Mouse (Mus musculus) heart, embryonic 11.5 days (tissue): Measurements from ENCODE around the gene Fastkd1. TPM values are rescaled to one million over a fixed set of nuclear protein-coding genes. Genes with fewer than 3 reads are reported as not detected.
A peak's percentile ranks its signal among the peaks of the same experiment; 100 is the strongest.

ENCODE experiments used
- ATAC-seq: fragments of 200-750 bp; cut with Nextera tagmentation; replicated peaks from 2 replicates; pipeline ENCODE4 v1.8.0; 2017; ENCODE audit warnings: moderate library complexity; ENCODE audit not compliant: insufficient number of reproducible peaks, low FRiP score, low TSS enrichment
- H3K27ac ChIP-seq: fragments of 300-500 bp; sonication (generic); 2 replicates; pipeline ENCODE4 v1.5.1; 2014; ENCODE audit warnings: mild to moderate bottlenecking, low read depth, low read length
- H3K27me3 ChIP-seq: fragments of 300-500 bp; sonication (generic); 2 replicates; pipeline ENCODE4 v1.6.1; 2014; ENCODE audit warnings: mild to moderate bottlenecking, low read length, mixed read lengths; ENCODE audit not compliant: control insufficient read depth, insufficient read depth
- H3K36me3 ChIP-seq: fragments of 300-500 bp; sonication (generic); 2 replicates; pipeline ENCODE4 v1.6.1; 2014; ENCODE audit warnings: mild to moderate bottlenecking, low read length, moderate library complexity, mixed read lengths; ENCODE audit not compliant: control insufficient read depth, insufficient read depth
- H3K4me1 ChIP-seq: fragments of 300-500 bp; sonication (generic); 2 replicates; pipeline ENCODE4 v1.6.1; 2014; ENCODE audit warnings: low read length; ENCODE audit not compliant: control insufficient read depth, insufficient read depth
- H3K4me2 ChIP-seq: fragments of 300-500 bp; sonication (generic); 2 replicates; pipeline ENCODE4 v1.6.1; 2014; ENCODE audit warnings: mild to moderate bottlenecking, moderate library complexity
- H3K4me3 ChIP-seq: fragments of 300-500 bp; sonication (generic); 2 replicates; pipeline ENCODE4 v1.5.1; 2014; ENCODE audit warnings: low read depth, low read length
- H3K9ac ChIP-seq: fragments of 300-500 bp; sonication (generic); 2 replicates; pipeline ENCODE4 v1.6.1; 2014; ENCODE audit warnings: mild to moderate bottlenecking, low read depth, low read length, moderate library complexity
- H3K9me3 ChIP-seq: fragments of 300-500 bp; sonication (generic); replicated peaks from 2 replicates; pipeline ENCODE4 v1.6.1; 2016; ENCODE audit warnings: low read length; ENCODE audit not compliant: control insufficient read depth
- WGBS: fragments of 180-500 bp; shearing (Covaris S2); extraction: QIAGEN DNeasy Blood & Tissue Kit; methylation state at CpG from one replicate; pipeline ENCODE4 v1.1.7; 2014; ENCODE audit not compliant: insufficient replicate concordance; 5-methylcytosine and 5-hydroxymethylcytosine counted together
- polyA plus RNA-seq: library from polyadenylated mRNA; unstranded; fragments of >200 nt; fragmentation: Nextera tagmentation; extraction: Ambion mirVana; gene quantifications from 2 replicates; pipeline ENCODE4 v1.2.1, GENCODE M21; 2014

Fastkd1 gene
- polyA plus RNA-seq, 1 experiment from 2014 or later, result 23.5 TPM

DNA sequence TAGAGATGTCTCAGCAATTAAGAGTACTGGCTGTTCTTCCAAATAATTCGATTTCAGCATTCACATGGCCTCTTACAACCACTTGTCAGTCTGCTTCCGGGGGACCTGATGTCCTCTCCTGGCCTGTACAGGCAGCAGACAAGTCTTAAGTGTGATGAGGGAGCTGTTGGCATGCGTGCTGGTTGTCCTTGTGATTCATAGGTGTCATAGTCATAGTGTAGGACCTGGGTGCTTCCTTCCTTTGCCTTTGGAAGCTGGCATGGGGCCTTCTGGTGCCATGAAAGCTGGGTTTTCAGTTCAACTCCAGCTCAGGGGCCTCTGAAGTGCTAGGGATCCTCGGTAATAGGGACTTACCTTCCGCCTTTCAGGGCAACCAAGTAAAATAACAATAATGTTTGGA, 810 bp upstream of the Fastkd1 start:
- no peaks in the 10 kb centered on the region; the same call in 1 of the 2 replicates for H3K36me3 ChIP-seq
- H3K4me1 ChIP-seq, result no peaks in the 10 kb centered on the region
- WGBS, result 69% methylated on average over 5 of the region's 5 CpGs
- H3K4me3 ChIP-seq, result no peak overlapping the region
- no peak overlapping the region for H3K4me2 ChIP-seq
- H3K9me3 ChIP-seq, result no peaks in the 10 kb centered on the region
- H3K27ac ChIP-seq, result no peak overlapping the region
- no peak for ATAC-seq
- no peak overlapping the region for H3K9ac ChIP-seq
- no peaks in the 10 kb centered on the region for H3K27me3 ChIP-seq

DNA sequence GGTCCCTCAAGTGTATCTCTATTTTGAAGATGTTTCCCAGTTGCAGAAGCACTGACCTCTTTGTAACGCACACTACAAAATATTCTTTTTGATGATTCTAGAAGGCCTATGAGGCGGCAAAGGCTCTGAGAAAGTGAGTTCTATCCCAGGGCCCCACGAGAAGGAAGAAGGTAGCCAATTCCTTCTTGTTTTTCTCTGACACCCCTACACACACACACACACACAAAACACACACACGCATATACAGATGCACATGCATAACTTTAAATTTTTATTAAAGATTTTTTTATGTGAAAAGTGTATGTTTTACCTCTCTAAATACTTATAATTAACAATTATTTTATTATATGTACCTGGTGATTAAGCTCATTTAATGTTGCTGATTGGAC, 304 bp upstream of the Fastkd1 start:
- Histone ChIP-seq H3K27me3 (no peaks in the 10 kb centered on the region), H3K27ac (no peak overlapping the region), H3K9ac (peak overlapping the region; percentile 89; the same call in 1 of the 2 replicates), H3K36me3 (no peaks in the 10 kb centered on the region; the same call in 1 of the 2 replicates), H3K4me3 (peak overlapping the region; percentile 90), H3K4me2 (peak overlapping the region; percentile 78), H3K9me3 (no peaks in the 10 kb centered on the region), H3K4me1 (no peaks in the 10 kb centered on the region)
- WGBS, result 37% methylated on average over 4 of the region's 4 CpGs
- no peak for ATAC-seq

GRCm38 (mm10) chr2:69712171-69712570, 1.1 kb downstream of the Fastkd1 start:
- Histone ChIP-seq H3K27me3 (no peaks in the 10 kb centered on the region), H3K9ac (no peak overlapping the region), H3K36me3 (no peaks in the 10 kb centered on the region; the same call in 1 of the 2 replicates), H3K4me1 (no peaks in the 10 kb centered on the region), H3K27ac (no peak overlapping the region), H3K4me3 (peak overlapping the region; percentile 90; the same call in 1 of the 2 replicates), H3K4me2 (no peak overlapping the region), H3K9me3 (no peaks in the 10 kb centered on the region)
- 91% methylated on average over 14 of the region's 14 CpGs for WGBS
- ATAC-seq, result no peak

- no peak overlapping the region for H3K9ac ChIP-seq
- H3K4me1 ChIP-seq, result no peaks in the 10 kb centered on the region
- H3K9me3 ChIP-seq, result no peaks in the 10 kb centered on the region
- peaks cover 15% of the 10 kb centered on the region for H3K36me3 ChIP-seq
- H3K4me3 ChIP-seq, result no peak overlapping the region
- no peak for ATAC-seq
- no peak overlapping the region for H3K27ac ChIP-seq
- no peaks in the 10 kb centered on the region for H3K27me3 ChIP-seq
- no peak overlapping the region for H3K4me2 ChIP-seq
- WGBS, result 93% methylated on average over 8 of the region's 8 CpGs
Observed at GRCm38 (mm10) chr2:69700446-69700845, 12.9 kb downstream of the Fastkd1 start.

- WGBS, result 89% methylated on average over 11 of the region's 11 CpGs
- Histone ChIP-seq H3K27me3 (no peaks in the 10 kb centered on the region), H3K27ac (no peak overlapping the region), H3K4me3 (no peak overlapping the region), H3K9me3 (0 out of 2 replicates have a peak, but pooled peaks cover 3% of the 10 kb centered on the region), H3K4me1 (no peaks in the 10 kb centered on the region), H3K9ac (no peak overlapping the region), H3K36me3 (peaks cover 26% of the 10 kb centered on the region), H3K4me2 (no peak overlapping the region)
- ATAC-seq, result no peak
Observed at GRCm38 (mm10) chr2:69693501-69693900, 19.8 kb downstream of the Fastkd1 start.

GRCm38 (mm10) chr2:69690843-69691242, 22.5 kb downstream of the Fastkd1 start:
- WGBS, result 87% methylated on average over 6 of the region's 6 CpGs
- Histone ChIP-seq H3K9ac (no peak overlapping the region), H3K27ac (no peak overlapping the region), H3K4me2 (no peak overlapping the region), H3K27me3 (no peaks in the 10 kb centered on the region), H3K4me1 (no peaks in the 10 kb centered on the region), H3K4me3 (no peak overlapping the region), H3K36me3 (peaks cover 30% of the 10 kb centered on the region), H3K9me3 (0 out of 2 replicates have a peak, but pooled peaks cover 3% of the 10 kb centered on the region)
- no peak for ATAC-seq

- 94% methylated on average over 3 of the region's 3 CpGs for WGBS
- no peak overlapping the region for H3K9ac ChIP-seq
- H3K4me1 ChIP-seq, result no peaks in the 10 kb centered on the region
- no peak for ATAC-seq
- no peak overlapping the region for H3K4me3 ChIP-seq
- H3K9me3 ChIP-seq, result 0 out of 2 replicates have a peak, but pooled peaks cover 3% of the 10 kb centered on the region
- peaks cover 30% of the 10 kb centered on the region for H3K36me3 ChIP-seq
- H3K27ac ChIP-seq, result no peak overlapping the region
- no peaks in the 10 kb centered on the region for H3K27me3 ChIP-seq
- H3K4me2 ChIP-seq, result no peak overlapping the region
Observed at GRCm38 (mm10) chr2:69690214-69690613, 23.1 kb downstream of the Fastkd1 start.

DNA sequence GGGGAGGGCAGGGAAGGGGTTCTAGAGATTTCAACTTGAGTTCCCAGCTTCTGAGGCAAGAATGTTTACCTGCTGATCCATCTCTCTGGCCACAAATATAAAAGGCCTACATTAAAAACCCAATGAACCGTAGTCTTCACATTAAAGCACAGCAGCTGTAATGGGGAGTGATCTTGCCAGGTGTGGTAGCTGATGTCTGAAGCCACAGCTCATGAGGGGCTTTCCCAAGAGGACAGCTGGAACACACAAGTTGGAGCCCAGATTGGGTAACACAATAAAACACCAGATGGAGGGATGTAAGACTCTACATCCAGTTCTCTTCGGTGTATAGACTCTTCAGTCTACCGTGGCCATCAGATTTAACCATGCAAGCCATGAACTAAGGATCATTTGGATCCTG, 28.8 kb downstream of the Fastkd1 start:
- Histone ChIP-seq H3K4me2 (no peak overlapping the region), H3K4me3 (no peak overlapping the region), H3K36me3 (peaks cover 10% of the 10 kb centered on the region), H3K4me1 (no peaks in the 10 kb centered on the region), H3K27me3 (no peaks in the 10 kb centered on the region), H3K9ac (no peak overlapping the region), H3K27ac (no peak overlapping the region), H3K9me3 (no peaks in the 10 kb centered on the region)
- 88% methylated on average over 3 of the region's 3 CpGs for WGBS
- no peak for ATAC-seq

GRCm38 (mm10) chr2:69683036-69683805, 30.1 kb downstream of the Fastkd1 start:
- Histone ChIP-seq H3K36me3 (peaks cover 6% of the 10 kb centered on the region; the same call in 1 of the 2 replicates), H3K27ac (no peak overlapping the region), H3K4me1 (no peaks in the 10 kb centered on the region), H3K4me2 (no peak overlapping the region), H3K4me3 (no peak overlapping the region), H3K27me3 (no peaks in the 10 kb centered on the region), H3K9ac (no peak overlapping the region), H3K9me3 (no peaks in the 10 kb centered on the region)
- no peak for ATAC-seq
- WGBS, result 87% methylated on average over 13 of the region's 13 CpGs
